Mouse (Mus musculus): ENCODE measurements around the gene Opcml. TPM values are rescaled to one million over a fixed set of nuclear protein-coding genes. Genes with fewer than 3 reads are reported as not detected.
A peak's percentile ranks its signal among the peaks of the same experiment; 100 is the strongest.

The Opcml gene
- 40.4 and 49.9 TPM in 2 replicates for polyA plus RNA-seq (2015; fragmentation: Nextera tagmentation; extraction: Ambion mirVana)

GRCm38 (mm10) chr9:27790725-27791638 lies at the start of gene Opcml:
Opcml (plus strand) TSS chr9:27790775.
- H3K9me3 ChIP-seq (replicated peaks): no peaks in the 10 kb centered on the region
- ATAC-seq (ENCODE audit: low FRiP score): peak; percentile 93

GRCm38 (mm10) chr9:27758709-27759108 lies 31.9 kb upstream of the Opcml start:
- Histone ChIP-seq H3K27me3 (replicated peaks) (no peaks in the 10 kb centered on the region), H3K9me3 (replicated peaks) (no peaks in the 10 kb centered on the region), H3K27ac (replicated peaks) (no peak overlapping the region), H3K4me3 (replicated peaks) (no peak overlapping the region), H3K4me1 (no peaks in the 10 kb centered on the region), H3K9ac (replicated peaks) (no peak overlapping the region), H3K4me2 (no peak overlapping the region), H3K36me3 (no peaks in the 10 kb centered on the region)
- WGBS: 86% methylated on average over 1 of the region's 1 CpGs
- ATAC-seq (ENCODE audit: low FRiP score): no peak

More at GRCm38 (mm10) chr9:27790725-27791638, at the start of gene Opcml:
- Histone ChIP-seq H3K9ac (replicated peaks) (peak within 1 kb of the TSS; percentile 63), H3K4me1 (peaks cover 17% of the 10 kb centered on the region), H3K36me3 (no peaks in the 10 kb centered on the region), H3K27me3 (replicated peaks) (peaks cover 9% of the 10 kb centered on the region), H3K27ac (replicated peaks) (peak within 1 kb of the TSS; percentile 86), H3K4me3 (replicated peaks) (peak within 1 kb of the TSS; percentile 54), H3K4me2 (peak within 1 kb of the TSS; percentile 67)
- 2% methylated on average over 28 of the region's 28 CpGs for WGBS

GRCm38 (mm10) chr9:27761196-27761595 lies 29.4 kb upstream of the Opcml start:
- no peak overlapping the region for H3K27ac ChIP-seq (replicated peaks)
- no peak overlapping the region for H3K4me2 ChIP-seq
- no peaks in the 10 kb centered on the region for H3K27me3 ChIP-seq (replicated peaks)
- H3K4me3 ChIP-seq (replicated peaks): no peak overlapping the region
- H3K36me3 ChIP-seq: no peaks in the 10 kb centered on the region
- no peaks in the 10 kb centered on the region for H3K4me1 ChIP-seq
- 90% methylated on average over 2 of the region's 2 CpGs for WGBS
- ATAC-seq (ENCODE audit: low FRiP score): no peak
- H3K9ac ChIP-seq (replicated peaks): no peak overlapping the region
- H3K9me3 ChIP-seq (replicated peaks): no peaks in the 10 kb centered on the region

GRCm38 (mm10) chr9:27766446-27766845 lies 24.1 kb upstream of the Opcml start:
- no peak overlapping the region for H3K4me3 ChIP-seq (replicated peaks)
- H3K27ac ChIP-seq (replicated peaks): no peak overlapping the region
- ATAC-seq (ENCODE audit: low FRiP score): no peak
- H3K9me3 ChIP-seq (replicated peaks): no peaks in the 10 kb centered on the region
- no peak overlapping the region for H3K4me2 ChIP-seq
- no peaks in the 10 kb centered on the region for H3K27me3 ChIP-seq (replicated peaks)
- no peaks in the 10 kb centered on the region for H3K4me1 ChIP-seq
- 53% methylated on average over 3 of the region's 3 CpGs for WGBS
- no peaks in the 10 kb centered on the region for H3K36me3 ChIP-seq
- H3K9ac ChIP-seq (replicated peaks): no peak overlapping the region

GRCm38 (mm10) chr9:27767196-27767900 lies 23.2 kb upstream of the Opcml start:
- H3K4me1 ChIP-seq: no peaks in the 10 kb centered on the region
- WGBS: 83% methylated on average over 8 of the region's 8 CpGs
- H3K9ac ChIP-seq (replicated peaks): no peak overlapping the region
- H3K9me3 ChIP-seq (replicated peaks): no peaks in the 10 kb centered on the region
- no peaks in the 10 kb centered on the region for H3K27me3 ChIP-seq (replicated peaks)
- no peak overlapping the region for H3K4me3 ChIP-seq (replicated peaks)
- no peak for ATAC-seq (ENCODE audit: low FRiP score)
- H3K4me2 ChIP-seq: no peak overlapping the region
- no peak overlapping the region for H3K27ac ChIP-seq (replicated peaks)
- no peaks in the 10 kb centered on the region for H3K36me3 ChIP-seq

DNA sequence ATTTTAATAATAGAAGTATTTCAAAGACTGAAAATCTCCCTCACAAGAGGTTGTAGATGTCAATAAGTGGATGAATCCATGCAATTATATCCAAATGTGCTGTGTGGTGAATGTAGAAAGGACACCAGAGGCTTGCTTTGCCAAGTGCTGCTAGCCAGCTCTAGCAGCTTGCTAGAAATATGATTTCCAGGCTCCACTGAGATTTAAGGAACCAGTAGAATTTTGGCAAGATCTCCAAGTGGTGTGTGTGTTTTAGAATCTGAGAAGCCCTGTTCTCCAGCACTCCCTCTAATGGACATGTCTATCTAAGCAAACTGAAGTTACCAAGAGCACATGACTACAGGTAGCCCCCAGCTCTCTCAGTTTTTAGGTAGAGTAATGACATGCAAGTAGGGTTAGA lies 21.8 kb upstream of the Opcml start:
- Histone ChIP-seq H3K4me2 (no peak overlapping the region), H3K9ac (replicated peaks) (no peak overlapping the region), H3K4me1 (no peaks in the 10 kb centered on the region), H3K4me3 (replicated peaks) (no peak overlapping the region), H3K27ac (replicated peaks) (no peak overlapping the region), H3K9me3 (replicated peaks) (no peaks in the 10 kb centered on the region), H3K27me3 (replicated peaks) (no peaks in the 10 kb centered on the region), H3K36me3 (no peaks in the 10 kb centered on the region)
- ATAC-seq (ENCODE audit: low FRiP score): no peak

DNA sequence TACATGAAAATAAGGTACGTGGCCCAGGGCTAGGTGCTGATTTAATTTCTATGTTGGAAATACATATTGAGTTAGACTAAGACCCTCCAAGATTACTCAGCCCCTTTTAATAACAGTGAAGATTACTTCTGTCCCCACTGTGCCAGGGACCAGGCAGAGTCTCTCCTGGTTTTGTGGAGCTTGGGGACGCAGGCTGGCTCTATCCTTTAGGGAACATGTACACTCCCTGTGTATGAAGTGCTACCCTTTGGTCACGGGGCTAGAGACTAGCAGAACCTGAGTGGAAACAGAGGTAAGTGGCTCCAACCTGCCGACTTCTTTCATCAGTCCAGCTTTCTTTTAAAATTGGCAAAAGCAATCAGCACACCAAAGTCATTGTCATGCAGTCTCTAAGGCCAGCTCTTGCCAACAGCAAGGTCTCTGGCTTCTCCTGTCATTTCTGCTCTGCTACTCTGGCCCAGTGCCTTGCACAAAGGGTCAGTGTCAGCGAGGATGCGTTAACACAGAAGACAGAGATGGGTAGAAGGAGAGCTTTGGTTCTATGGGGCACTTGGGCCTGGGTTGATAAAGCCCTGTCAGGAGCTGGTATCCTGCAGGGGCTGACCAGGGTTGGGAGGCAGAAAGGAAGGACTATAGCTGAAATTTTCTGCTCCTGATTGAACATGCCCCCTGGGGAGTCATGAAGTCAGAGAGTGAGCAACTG lies 9.1 kb upstream of the Opcml start:
- Histone ChIP-seq H3K36me3 (no peaks in the 10 kb centered on the region), H3K4me1 (peaks cover 8% of the 10 kb centered on the region), H3K9ac (replicated peaks) (no peak overlapping the region), H3K27me3 (replicated peaks) (no peaks in the 10 kb centered on the region), H3K9me3 (replicated peaks) (no peaks in the 10 kb centered on the region), H3K4me3 (replicated peaks) (no peak overlapping the region), H3K27ac (replicated peaks) (no peak overlapping the region), H3K4me2 (no peak overlapping the region)
- ATAC-seq (ENCODE audit: low FRiP score): peak; percentile 55
- 56% methylated on average over 6 of the region's 6 CpGs for WGBS

- ATAC-seq (ENCODE audit: low FRiP score): peak; percentile 45
- H3K9me3 ChIP-seq (replicated peaks): no peaks in the 10 kb centered on the region
- H3K4me3 ChIP-seq (replicated peaks): no peak overlapping the region
- H3K36me3 ChIP-seq: no peaks in the 10 kb centered on the region
- WGBS: 0% methylated on average over 1 of the region's 1 CpGs
- H3K4me1 ChIP-seq: peaks cover 8% of the 10 kb centered on the region
- H3K9ac ChIP-seq (replicated peaks): no peak overlapping the region
- no peaks in the 10 kb centered on the region for H3K27me3 ChIP-seq (replicated peaks)
- no peak overlapping the region for H3K27ac ChIP-seq (replicated peaks)
- no peak overlapping the region for H3K4me2 ChIP-seq
Observed at GRCm38 (mm10) chr9:27781994-27782337, 8.6 kb upstream of the Opcml start.

GRCm38 (mm10) chr9:27791639-27791966 lies 1.0 kb downstream of the Opcml start:
- Histone ChIP-seq H3K4me1 (peaks cover 17% of the 10 kb centered on the region), H3K36me3 (no peaks in the 10 kb centered on the region), H3K9me3 (replicated peaks) (no peaks in the 10 kb centered on the region), H3K9ac (replicated peaks) (peak overlapping the region; percentile 63), H3K27ac (replicated peaks) (peak overlapping the region; percentile 86), H3K4me3 (replicated peaks) (peak overlapping the region; percentile 54), H3K4me2 (peak overlapping the region; percentile 67), H3K27me3 (replicated peaks) (peaks cover 9% of the 10 kb centered on the region)
- peak; percentile 62; the same call in 1 of the 2 replicates for ATAC-seq (ENCODE audit: low FRiP score)
- 4% methylated on average over 12 of the region's 12 CpGs for WGBS

DNA sequence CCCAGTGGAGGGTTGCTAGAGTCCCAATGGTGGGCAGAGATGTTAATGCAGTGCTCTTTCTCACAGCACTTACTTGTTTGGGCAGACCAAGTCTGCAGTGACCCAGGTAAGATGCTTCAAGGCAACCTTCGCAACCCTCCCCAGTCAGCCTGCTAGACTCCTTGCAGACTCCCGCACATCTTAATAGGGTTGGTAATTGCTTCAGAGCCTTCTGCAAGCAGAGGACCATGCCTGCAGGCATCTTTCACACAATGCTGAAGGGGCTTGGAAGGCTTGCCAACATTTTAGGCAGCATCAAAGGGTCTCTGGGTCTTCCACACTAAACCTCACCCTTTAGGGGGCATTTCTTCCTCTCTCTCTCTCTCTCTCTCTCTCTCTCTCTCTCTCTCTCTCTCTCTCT lies 1.7 kb downstream of the Opcml start:
- Histone ChIP-seq H3K27ac (replicated peaks) (peak overlapping the region; percentile 86; the same call in 1 of the 2 replicates), H3K9me3 (replicated peaks) (no peaks in the 10 kb centered on the region), H3K4me2 (peak overlapping the region; percentile 67), H3K27me3 (replicated peaks) (peaks cover 9% of the 10 kb centered on the region), H3K36me3 (no peaks in the 10 kb centered on the region), H3K9ac (replicated peaks) (peak overlapping the region; percentile 63; the same call in 1 of the 2 replicates), H3K4me3 (replicated peaks) (peak overlapping the region; percentile 54), H3K4me1 (peaks cover 17% of the 10 kb centered on the region)
- WGBS: 39% methylated on average over 2 of the region's 2 CpGs
- 0 out of 2 replicates have a peak, but pooled peaks have one; percentile 7 for ATAC-seq (ENCODE audit: low FRiP score)

GRCm38 (mm10) chr9:27792994-27793393 lies 2.4 kb downstream of the Opcml start:
- Histone ChIP-seq H3K4me3 (replicated peaks) (peak overlapping the region; percentile 13; the same call in 1 of the 2 replicates), H3K4me2 (peak overlapping the region; percentile 35), H3K36me3 (no peaks in the 10 kb centered on the region), H3K4me1 (peaks cover 17% of the 10 kb centered on the region), H3K9ac (replicated peaks) (no peak overlapping the region), H3K27me3 (replicated peaks) (peaks cover 9% of the 10 kb centered on the region), H3K9me3 (replicated peaks) (no peaks in the 10 kb centered on the region), H3K27ac (replicated peaks) (no peak overlapping the region)
- 68% methylated on average over 3 of the region's 3 CpGs for WGBS
- ATAC-seq (ENCODE audit: low FRiP score): no peak
